Mouse (Mus musculus): ENCODE measurements around the gene Ift172. TPM values are rescaled to one million over a fixed set of nuclear protein-coding genes. Genes with fewer than 3 reads are reported as not detected.

Gene Ift172
- polyA plus RNA-seq (2012; rRNA removed; ENCODE audit: low replicate concordance) = 40.7 and 63.3 TPM in 2 replicates

GRCm38 (mm10) chr5:31290521-31291360, at the start of gene Ift172:
Gene Ift172 (minus strand): TSS chr5:31291116.

DNA sequence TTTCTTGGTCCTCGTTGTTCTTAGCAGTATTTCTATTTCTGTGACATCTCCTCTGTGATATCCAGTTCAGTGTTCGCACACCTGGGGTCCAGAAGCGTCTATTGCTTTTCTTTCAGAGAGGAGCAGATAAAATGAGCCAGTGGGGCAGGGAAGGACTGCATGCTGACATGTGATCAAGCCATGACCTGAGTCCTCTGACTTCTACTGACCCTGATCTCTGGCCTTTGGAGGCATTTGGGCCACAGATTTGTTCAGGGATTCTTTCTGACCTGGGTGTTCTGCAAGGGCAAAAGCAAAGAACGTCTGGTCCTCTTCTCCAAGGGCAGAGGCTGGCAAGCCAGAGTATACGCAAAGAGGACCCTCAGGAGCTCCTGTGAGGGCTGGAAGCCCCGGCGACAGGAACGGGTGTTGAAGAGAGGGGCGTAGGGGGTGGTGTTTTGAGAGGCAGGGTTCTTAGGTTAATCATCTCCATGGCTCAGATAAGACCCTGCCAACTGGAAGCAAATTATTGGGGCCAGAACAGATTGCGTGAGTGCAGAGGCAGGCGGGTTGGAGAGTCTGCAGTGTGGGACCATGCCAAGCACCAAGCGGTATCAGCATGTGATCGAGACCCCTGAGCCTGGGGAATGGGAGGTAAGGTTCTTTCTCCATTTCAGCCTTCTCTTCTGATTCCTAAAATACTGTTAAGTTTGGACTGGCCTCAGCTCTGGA, 6.3 kb upstream of the Ift172 start, which contains the start of gene Gckr:
Gckr (plus strand) TSS at position 397 of the 711 bp plus-strand sequence.

GRCm38 (mm10) chr5:31295606-31296141, 4.8 kb upstream of the Ift172 start, which contains the start of gene Fndc4:
Gene Fndc4 (minus strand): TSS chr5:31296080.

GRCm38 (mm10) chr5:31251541-31252101, 39.3 kb downstream of the Ift172 start, which contains the start of gene Krtcap3:
Gene Krtcap3 (plus strand): TSS chr5:31251691.

DNA sequence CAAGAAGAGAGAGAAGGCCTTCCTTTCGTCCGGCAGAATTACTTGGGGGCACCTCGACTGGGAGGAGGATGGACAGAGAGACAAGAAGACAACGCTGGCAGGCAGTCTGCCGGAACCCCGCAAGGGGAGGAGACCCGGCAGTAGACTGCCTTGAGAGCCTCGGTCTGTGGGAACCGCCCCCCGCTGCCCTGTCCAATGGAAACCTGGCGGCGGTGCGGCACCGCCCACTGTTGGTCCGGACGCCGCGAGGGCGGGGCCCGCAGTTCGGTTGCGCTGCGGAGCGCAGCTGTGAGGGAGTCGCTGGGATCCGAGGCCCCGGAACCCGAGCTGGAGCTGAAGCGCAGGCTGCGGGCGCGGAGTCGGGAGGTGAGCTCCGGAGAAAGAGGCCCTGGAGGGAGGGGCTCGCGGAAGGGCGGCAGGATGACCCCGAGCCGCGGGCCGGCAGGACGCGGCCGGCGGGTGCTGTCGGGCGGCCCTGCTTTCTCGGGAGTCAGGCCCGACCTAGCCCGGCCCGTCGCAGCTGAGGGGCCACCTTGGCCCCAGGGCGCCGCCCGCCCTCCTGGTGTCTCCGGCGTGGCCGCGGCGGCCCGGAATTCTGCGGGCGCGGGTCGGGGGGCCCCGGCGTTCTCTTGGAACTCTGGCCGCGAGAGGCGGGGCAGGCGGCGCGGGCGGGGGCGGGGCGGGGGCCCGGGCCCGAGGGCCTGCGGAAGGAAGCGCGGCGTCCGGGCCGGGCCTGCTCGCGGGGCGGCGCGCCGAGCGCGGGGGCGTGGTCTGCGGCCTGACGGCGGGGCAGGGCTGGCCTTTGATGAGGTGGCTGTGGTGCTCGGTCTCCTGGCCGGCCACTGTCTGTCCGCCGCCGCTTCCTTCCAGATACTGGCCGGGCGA, 50.0 kb downstream of the Ift172 start, which contains the start of the genes Nrbp1 and Gm9970:
Nrbp1 (plus strand) TSS at position 228 of the 885 bp plus-strand sequence.
Gm9970 (minus strand) TSS at position 596 of the 885 bp plus-strand sequence.

DNA sequence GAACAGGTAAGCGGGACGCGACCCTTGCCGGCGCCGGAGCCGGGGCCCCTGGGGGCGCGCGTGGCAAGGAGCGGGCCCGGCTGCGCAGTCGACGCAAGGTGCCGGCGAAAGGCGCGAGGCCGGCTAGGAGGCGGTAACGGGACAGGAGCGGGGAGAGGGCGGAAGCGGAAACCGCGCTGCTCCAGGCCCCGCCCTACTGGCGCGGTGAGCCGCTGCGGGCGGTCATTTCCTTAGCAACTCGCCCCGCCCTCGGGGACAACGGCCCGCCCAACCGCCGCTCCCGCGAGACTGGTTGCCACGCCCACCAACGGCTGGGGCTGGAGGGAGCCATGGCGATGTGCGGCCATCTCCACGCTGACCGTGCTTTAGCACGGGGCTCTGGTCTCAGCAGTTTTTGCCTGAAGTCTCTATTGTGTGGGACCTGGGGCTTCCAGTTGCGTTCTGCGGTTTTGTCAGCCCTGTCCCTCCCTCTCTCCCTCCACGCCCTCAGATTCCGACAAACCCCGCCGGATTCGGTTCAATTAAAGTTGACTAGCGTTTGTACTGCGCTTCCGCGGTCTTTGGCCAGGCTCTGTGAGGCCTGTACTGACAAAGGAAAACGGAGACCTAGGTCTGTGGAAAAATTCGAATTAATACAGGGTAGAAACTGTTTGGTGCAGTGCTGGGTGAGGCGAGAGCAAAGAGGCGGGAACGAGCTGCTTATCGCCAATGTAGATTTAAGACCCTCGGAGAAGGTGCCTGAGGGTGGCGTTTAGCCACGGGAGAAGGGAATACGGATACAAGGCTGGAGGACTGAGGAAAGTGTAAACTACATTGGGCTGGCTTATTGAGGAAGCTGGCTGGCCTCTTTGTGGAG, 70.2 kb downstream of the Ift172 start, which contains the start of gene Ppm1g:
Ppm1g (minus strand) TSS at position 240 of the 856 bp plus-strand sequence.

Other genes starting within 250 kb of the Ift172 start
- 209 and 273 TPM in 2 replicates for gene Atraid, start 242.8 kb downstream of the Ift172 start, polyA plus RNA-seq (2012; rRNA removed; ENCODE audit: low replicate concordance)
- gene Slc5a6, start 242.2 kb downstream of the Ift172 start, polyA plus RNA-seq (2012; rRNA removed; ENCODE audit: low replicate concordance) = 40.4 and 53.2 TPM in 2 replicates
- gene Cad, start 236.3 kb downstream of the Ift172 start, polyA plus RNA-seq (2012; rRNA removed; ENCODE audit: low replicate concordance) = 21.5 and 75.0 TPM in 2 replicates
- not detected in 2 replicates for gene Dnajc5g, start 184.8 kb downstream of the Ift172 start, polyA plus RNA-seq (2012; rRNA removed; ENCODE audit: low replicate concordance)
- 0.12 TPM in 1 of 2 replicates, not detected in the other for gene Slc30a3, start 182.9 kb downstream of the Ift172 start, polyA plus RNA-seq (2012; rRNA removed; ENCODE audit: low replicate concordance)
- gene Trim54, start 174.4 kb downstream of the Ift172 start, polyA plus RNA-seq (2012; rRNA removed; ENCODE audit: low replicate concordance) = not detected in 2 replicates
- not detected in 2 replicates for gene Ucn, start 152.3 kb downstream of the Ift172 start, polyA plus RNA-seq (2012; rRNA removed; ENCODE audit: low replicate concordance)
- gene Mpv17, start 136.9 kb downstream of the Ift172 start, polyA plus RNA-seq (2012; rRNA removed; ENCODE audit: low replicate concordance) = 163 and 250 TPM in 2 replicates
- gene Gm29609, start 111.2 kb downstream of the Ift172 start, polyA plus RNA-seq (2012; rRNA removed; ENCODE audit: low replicate concordance) = 4.4 and 5.4 TPM in 2 replicates
- 57.4 and 85.2 TPM in 2 replicates for gene Gtf3c2, start 111.0 kb downstream of the Ift172 start, polyA plus RNA-seq (2012; rRNA removed; ENCODE audit: low replicate concordance)
- gene Snx17, start 97.9 kb downstream of the Ift172 start, polyA plus RNA-seq (2012; rRNA removed; ENCODE audit: low replicate concordance) = 108 and 112 TPM in 2 replicates
- 39.2 and 59.8 TPM in 2 replicates for gene Eif2b4, start 97.7 kb downstream of the Ift172 start, polyA plus RNA-seq (2012; rRNA removed; ENCODE audit: low replicate concordance)
- 34.3 and 47.6 TPM in 2 replicates for gene Zfp513, start 88.8 kb downstream of the Ift172 start, polyA plus RNA-seq (2012; rRNA removed; ENCODE audit: low replicate concordance)
- 30.0 and 90.9 TPM in 2 replicates for gene Ppm1g, start 70.4 kb downstream of the Ift172 start, polyA plus RNA-seq (2012; rRNA removed; ENCODE audit: low replicate concordance)
- gene Nrbp1, start 50.3 kb downstream of the Ift172 start, polyA plus RNA-seq (2012; rRNA removed; ENCODE audit: low replicate concordance) = 140 and 206 TPM in 2 replicates
- gene Gm9970, start 49.9 kb downstream of the Ift172 start, polyA plus RNA-seq (2012; rRNA removed; ENCODE audit: low replicate concordance) = 0.27 and 0.57 TPM in 2 replicates
- 9.7 and 58.7 TPM in 2 replicates for gene Krtcap3, start 39.4 kb downstream of the Ift172 start, polyA plus RNA-seq (2012; rRNA removed; ENCODE audit: low replicate concordance)
- 7.7 and 46.5 TPM in 2 replicates for gene Fndc4, start 5.0 kb upstream of the Ift172 start, polyA plus RNA-seq (2012; rRNA removed; ENCODE audit: low replicate concordance)
- gene Gckr, start 6.3 kb upstream of the Ift172 start, polyA plus RNA-seq (2012; rRNA removed; ENCODE audit: low replicate concordance) = 0.21 and 0.28 TPM in 2 replicates
- gene Zfp512, start 161.3 kb upstream of the Ift172 start, polyA plus RNA-seq (2012; rRNA removed; ENCODE audit: low replicate concordance) = 12.3 and 19.9 TPM in 2 replicates
- gene 4930548H24Rik, start 194.6 kb upstream of the Ift172 start, polyA plus RNA-seq (2012; rRNA removed; ENCODE audit: low replicate concordance) = 0.09 TPM in 1 of 2 replicates, not detected in the other
- gene Gpn1, start 203.6 kb upstream of the Ift172 start, polyA plus RNA-seq (2012; rRNA removed; ENCODE audit: low replicate concordance) = 13.5 and 22.9 TPM in 2 replicates
- gene Slc4a1ap, start 235.9 kb upstream of the Ift172 start, polyA plus RNA-seq (2012; rRNA removed; ENCODE audit: low replicate concordance) = 13.4 and 18.6 TPM in 2 replicates
- gene Supt7l, start 236.7 kb upstream of the Ift172 start, polyA plus RNA-seq (2012; rRNA removed; ENCODE audit: low replicate concordance) = 17.4 and 20.7 TPM in 2 replicates